Mouse (Mus musculus) T-helper 17 cell (primary cell): ENCODE data around the gene A230050P20Rik.

Experiments
- in situ Hi-C, 2 experiments: fragments of 300-600 bp; cut with MboI, MseI; formaldehyde crosslinking; loops; 1 replicate in 1 of 2; 2 replicates in 1 of 2; pipeline ENCODE4 v1.15.1; 2025; ENCODE audit warnings: high pct_unique_total_duplicates in 2 of 2

Gene A230050P20Rik

DNA sequence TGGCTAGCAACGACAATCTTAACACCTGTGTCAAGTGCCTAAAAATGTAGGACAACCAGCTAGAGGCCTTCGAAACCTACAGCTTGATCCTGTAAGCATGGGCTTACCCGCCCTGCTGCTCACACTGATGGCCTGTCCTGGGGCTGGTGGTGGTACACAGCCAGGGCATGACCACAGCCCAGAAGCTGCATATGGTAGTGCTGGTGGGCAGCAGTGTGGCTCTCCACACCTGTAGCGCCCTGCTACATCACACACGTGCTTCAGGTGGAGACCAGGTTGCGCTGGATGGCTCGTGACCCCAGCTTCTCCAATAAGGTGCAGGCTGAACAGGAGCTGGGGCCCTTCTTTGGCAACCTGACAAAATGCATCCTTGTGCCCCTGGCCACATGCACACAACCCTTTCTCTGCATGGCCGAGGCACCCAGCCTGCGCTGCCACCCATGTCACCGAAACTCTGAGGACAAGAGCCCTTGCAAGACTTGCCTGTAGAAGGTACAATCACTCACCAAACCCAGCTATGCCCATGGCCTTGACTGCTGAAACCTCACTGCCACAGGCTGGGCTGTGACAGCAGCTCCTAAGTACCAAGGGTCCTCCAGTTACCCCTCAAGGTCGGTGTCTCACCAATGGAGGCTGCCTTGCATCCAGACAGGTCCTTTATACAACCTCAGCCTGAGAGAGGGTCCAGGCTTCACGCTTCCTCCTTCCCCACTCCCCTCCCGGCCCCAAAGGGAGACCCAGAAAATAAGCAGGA, 25.3 kb downstream of the A230050P20Rik start:
- in situ Hi-C loops, result no loop called here

DNA sequence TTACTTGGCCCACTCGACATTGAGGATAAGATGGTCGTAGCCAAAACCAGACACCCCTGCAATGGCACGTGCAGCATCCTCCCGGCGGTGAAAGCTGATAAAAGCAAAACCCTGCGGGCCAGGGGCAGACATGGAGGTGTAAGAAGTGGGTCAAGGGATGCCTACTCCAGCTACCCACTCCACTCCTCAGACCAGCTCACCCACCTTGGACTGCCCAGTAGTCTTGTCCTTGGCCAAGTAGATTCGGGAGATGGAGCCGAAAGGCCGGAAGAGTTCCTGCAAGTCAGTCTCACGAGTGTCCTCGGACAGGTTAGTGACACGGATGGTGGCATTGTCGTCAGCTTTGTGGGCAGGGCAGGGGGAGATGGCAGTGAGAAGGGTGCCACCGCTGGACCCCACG, 26.2 kb downstream of the A230050P20Rik start:
- in situ Hi-C loops, result loop anchor here in 1 of 2 experiments (5.0 kb wide), 1 partner anchor 108 kb away; the partner anchor contains the start of gene Mrpl4

DNA sequence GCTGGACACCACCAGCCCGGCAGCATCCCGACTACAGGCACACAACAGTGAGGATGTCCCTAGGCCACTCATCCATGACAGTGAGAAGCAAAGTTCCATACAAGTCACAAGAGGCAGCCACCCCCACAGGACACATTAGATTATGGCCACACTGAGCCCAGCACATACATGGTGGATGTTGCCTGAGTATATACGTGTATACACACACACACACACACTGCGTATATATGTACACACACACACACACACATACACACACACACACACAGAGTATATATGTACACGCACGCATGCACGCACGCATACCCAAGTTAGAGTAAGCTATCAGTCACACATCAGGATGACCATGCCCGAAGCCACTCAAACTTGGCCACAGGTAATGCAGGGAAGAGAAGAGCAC, 26.9 kb downstream of the A230050P20Rik start:
- in situ Hi-C loops, result loop anchor here in 1 of 2 experiments (5.0 kb wide), 1 partner anchor 107 kb away; the partner anchor contains the start of gene Mrpl4

DNA sequence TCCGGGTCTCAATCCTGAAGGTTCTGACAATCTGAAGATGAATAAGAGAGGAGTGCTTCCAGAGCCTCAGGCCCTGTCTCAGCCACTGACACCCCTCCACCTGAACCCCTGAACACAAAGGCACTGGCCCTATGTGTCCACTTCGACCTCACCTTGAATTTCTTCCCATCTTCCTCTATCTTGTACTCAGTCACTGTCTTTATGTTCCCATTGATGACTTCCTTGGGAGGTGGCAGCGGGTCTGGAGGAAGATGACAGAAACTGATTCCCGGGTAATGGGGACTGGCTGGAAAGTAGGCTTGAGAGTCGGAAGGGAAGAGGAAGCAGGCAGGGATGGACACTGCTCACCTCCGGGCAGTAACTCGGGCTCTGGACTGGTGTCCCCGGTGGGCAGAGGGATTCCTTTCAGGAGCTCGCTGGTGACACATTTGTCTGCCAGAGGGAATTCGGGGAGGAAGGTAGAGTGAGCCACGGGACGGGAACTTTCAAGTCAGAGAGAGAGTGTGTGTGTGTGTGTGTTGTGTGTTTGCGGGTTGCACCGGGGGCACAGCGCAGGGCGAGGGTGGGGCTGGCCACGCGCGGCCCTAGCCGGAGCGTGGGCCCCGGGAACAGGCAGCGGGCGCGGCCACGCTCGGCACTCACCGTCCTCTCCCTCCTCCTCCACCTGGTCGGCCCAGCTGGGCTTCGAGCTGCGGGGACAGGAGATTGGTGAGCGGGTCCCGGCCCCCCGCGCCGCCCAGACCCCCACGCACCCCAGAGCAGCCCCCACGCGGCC, 29.5 kb downstream of the A230050P20Rik start:
- in situ Hi-C loops, result loop anchor here in 1 of 2 experiments (5.0 kb wide), 1 partner anchor 104 kb away; the partner anchor contains the start of gene Mrpl4

DNA sequence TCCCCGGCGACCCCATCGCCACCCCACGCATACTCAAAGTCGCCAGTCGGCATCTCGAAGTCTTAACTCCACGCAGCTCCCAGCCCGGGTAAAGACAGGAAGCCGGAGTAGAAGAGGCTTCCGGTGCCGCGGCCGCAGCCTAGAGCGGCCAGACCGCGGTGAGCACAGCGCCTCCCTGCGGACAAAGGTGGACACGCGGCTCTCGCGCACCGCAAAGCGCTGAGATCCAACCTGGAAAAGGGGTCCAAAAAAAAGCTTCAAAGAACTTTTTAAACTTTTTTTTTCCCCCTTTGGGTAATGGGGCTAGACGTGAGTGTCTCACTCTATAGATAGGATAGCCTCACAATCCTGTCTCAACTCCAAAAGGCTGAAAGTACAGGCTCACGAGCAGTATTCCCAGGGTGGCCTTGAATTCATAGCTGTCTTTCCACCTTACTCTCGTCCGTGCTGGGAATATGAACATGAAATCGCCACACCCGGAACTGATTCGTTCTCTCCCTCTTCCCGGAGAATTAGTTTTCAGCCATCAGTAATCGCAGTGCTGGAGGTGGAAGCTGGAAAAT, 30.1 kb downstream of the A230050P20Rik start, which contains the start of gene Eif3g:
Gene Eif3g, minus strand, starts transcription at position 113 of the 563 bp plus-strand sequence.
- in situ Hi-C loops, result loop anchor here in 1 of 2 experiments (5.0 kb wide), 1 partner anchor 104 kb away; the partner anchor contains the start of gene Mrpl4

DNA sequence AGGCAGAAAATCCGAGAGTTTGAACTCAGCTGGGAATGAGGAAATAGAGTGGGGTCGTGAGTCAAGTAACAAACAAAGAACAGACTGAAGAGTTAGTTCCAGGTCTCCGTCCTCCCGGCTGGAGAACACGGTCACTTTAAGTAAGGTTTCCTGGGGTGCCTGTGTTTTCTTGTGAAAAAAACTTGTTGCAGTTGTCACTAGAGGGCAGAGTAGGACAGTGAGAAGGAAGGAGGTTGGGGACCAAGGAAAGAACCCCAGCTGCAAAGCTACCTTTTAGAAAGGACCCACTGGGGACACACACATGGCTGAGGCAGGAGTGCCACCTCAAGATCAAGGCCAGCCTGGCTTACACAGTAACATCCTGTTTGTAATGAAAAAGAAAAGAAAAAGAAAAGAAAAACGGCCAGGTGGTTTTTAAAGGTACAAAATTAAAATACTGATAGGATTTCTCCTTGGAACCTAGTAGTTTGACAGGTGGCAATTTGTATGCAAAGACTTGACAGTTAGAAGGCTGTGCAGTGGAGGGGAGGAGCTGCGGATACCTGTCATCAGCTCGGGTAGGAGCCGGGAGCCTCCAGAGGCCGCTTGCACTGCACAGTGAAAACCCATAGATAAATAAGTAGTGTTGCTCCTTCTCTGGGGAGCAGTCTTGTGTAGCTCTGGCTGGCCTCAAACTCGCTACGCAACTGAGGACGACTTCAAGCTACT, 33.2 kb downstream of the A230050P20Rik start:
- in situ Hi-C loops, result loop anchor here (25.0 kb wide), 2 partner anchors 836 to 1461 kb away; no protein-coding TSS in a partner anchor

DNA sequence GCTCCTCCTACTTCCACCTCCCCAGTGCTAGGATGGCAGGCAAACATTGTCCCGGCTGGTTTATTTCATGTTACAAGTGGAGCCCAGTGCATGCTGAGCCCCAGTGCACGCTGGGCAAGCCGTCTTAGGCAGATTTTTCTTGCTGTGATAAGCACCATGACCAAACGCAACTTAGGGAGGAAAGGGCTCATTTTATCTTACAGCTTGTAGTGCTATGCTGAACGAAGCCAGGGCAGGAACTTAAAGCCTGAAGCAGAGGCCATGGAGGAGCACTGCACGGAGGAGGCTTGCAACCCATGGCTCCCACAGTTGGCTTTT, 33.7 kb downstream of the A230050P20Rik start:
- in situ Hi-C loops, result loop anchor here (25.0 kb wide), 2 partner anchors 835 to 1460 kb away; no protein-coding TSS in a partner anchor

DNA sequence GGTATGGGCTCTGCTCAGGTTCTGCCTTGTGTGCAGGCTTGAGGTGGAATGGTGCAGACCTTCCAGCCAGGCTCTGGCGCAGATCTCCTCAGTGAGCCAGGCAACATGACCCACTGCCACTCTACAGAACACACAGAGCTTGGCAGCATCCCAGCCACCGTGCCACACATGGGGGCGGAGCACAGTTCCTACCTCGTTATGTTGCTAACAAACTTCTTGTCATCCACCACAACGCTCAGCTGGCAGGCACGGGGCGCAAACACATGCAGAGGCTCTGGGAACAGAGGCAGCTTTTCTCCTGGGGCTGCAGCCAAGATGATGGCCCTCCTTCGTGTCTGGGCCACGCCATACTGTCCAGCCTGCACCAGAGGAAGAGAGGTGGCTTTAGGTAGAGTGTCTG, 41.5 kb downstream of the A230050P20Rik start:
- in situ Hi-C loops, result loop anchor here (25.0 kb wide), 2 partner anchors 827 to 1452 kb away; no protein-coding TSS in a partner anchor

DNA sequence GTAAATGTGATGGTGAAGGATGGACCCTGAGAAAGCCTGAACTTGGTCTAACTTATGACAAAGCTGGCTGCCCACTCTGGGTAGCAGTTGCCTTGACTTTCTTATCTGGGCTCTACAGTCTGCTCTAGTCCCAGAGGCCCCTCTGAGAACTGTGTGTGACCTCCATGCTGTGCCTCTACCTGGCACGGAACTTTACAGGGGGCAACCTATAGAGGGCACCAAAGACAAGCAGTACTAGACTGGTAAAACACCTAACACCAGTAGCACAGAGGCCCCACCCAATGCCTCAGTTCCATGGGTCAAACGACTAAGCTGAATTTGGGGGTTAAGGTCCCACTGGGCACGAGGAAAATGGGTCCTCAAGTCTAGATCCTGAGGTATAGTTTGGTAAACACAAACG, 47.7 kb downstream of the A230050P20Rik start:
- in situ Hi-C loops, result loop anchor here (25.0 kb wide), 2 partner anchors 821 to 1446 kb away; no protein-coding TSS in a partner anchor

DNA sequence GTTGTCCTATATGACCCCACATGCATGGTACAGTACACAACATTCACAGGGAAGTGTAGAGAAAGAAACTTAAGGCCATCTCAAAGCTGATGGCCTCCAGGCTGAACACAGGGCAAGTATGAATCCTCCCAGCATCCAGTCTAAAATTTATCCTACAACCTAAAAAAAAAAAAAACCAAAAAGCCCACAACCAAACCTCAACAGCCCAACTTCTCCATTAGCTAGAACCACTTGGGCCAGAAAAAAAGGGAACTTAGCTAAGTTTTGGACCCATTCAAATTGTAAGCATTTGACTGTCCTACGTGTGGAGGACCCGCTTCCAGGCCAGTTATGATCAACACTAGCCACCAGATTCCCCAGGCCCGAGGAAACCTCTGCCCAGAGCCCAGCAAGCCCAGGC, 54.8 kb downstream of the A230050P20Rik start:
- in situ Hi-C loops, result loop anchor here (5.0 to 25.0 kb wide), 4 partner anchors 452 to 1439 kb away; no protein-coding TSS in a partner anchor
